Mouse (Mus musculus): ENCODE measurements around the gene Glrx2.
A peak's percentile ranks its signal among the peaks of the same experiment; 100 is the strongest.

Glrx2 gene

DNA sequence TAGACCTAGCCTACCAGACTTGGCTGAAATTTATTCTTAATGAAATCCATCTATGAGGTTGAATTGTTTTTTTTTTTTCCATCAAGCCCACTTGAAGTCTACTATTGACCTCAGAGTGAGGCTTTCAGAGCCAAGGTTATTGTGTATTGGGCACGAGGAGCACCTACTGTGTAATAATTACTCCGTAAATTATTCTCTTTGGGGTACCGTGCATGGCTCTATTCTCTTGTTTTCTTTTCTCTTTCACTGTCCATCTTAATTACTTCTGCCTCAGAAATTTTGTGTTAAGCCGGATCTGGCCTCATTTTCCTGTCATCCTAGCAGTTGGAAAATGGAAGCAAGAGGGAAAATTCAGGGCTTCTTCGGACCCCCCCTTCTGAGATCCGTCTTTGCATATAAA, 26.0 kb downstream of the Glrx2 start:
- ATAC-seq (ENCODE audit: low TSS enrichment) = no peak

DNA sequence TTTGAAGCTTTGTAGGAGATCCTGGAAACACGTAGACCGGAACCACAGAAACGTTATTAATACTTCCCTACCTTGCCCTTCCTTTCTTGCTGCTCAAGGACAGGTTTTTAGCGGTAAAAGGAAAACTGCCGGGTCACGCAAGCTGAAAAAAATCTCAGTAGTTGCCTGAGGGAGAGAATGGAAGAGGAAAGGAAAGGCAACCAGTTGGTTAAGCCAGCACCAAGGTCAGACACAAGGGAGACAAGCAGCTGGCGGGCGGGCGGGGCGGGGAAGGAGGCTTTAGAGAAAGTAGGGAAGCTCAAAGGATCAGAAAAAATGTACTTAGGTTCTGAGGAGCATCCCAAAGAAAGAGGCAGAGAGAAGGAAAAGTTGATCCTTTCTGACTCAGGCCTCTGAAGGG, 29.7 kb downstream of the Glrx2 start:
- no peak for ATAC-seq (ENCODE audit: low TSS enrichment)

DNA sequence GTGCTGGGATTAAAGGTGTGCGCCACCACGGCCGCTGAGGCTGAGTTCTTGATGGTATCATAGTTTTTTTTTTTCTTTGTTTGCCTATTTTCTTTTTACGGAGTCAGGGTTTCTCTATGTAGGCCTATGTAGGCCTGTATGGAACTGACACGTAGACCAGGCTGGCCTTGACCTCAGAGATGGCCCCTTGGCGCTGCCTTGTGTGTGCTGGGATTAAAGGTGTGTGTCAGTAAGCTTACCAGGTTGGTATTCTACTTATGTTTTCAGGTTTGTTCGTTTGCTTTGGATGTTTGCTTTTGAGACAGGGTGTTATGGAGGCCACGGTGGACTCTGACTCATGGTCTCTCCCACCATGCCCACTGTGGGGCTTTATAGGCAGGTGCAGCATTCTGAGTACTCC, 46.0 kb downstream of the Glrx2 start:
- no peak for ATAC-seq (ENCODE audit: low TSS enrichment)

DNA sequence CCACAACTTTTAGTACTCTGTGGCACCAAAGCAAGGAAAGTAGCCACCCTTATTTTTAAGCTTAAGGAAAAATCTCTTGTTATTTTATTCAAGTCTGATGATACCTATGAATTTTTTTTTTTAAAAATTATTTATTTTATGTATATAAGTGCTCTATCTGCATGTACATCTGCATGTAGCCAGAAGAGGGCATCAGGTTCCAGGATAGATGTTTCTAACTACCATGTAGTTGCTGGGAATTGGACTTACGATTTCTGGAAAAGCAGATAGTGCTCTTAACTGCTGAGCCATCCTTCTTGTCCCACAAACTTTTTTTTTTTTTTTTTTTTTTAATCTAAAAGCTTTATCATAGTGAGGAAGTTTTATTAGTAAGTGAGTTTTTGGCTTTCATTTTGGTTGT, 48.3 kb downstream of the Glrx2 start:
- ATAC-seq (ENCODE audit: low TSS enrichment) = no peak

DNA sequence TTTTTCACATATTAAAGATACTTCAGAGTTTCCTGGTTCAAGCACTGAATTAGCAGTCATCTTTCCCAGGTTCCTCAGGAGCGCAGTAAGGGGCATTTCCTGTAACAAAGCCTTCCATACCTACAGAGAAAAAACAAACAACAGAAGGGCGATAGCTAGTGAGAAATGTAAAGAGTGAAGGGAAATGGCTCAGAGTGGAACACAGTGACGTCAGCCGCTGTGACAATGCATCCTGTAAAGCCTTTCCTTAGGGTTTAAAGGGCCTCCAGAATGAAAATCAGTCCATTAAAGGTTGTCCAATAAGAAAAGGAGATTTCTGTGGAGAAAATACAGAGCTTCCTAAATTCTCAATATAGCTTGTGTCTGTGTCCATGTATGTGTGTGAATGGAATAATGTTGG, 49.7 kb downstream of the Glrx2 start:
- no peak for ATAC-seq (ENCODE audit: low TSS enrichment)

DNA sequence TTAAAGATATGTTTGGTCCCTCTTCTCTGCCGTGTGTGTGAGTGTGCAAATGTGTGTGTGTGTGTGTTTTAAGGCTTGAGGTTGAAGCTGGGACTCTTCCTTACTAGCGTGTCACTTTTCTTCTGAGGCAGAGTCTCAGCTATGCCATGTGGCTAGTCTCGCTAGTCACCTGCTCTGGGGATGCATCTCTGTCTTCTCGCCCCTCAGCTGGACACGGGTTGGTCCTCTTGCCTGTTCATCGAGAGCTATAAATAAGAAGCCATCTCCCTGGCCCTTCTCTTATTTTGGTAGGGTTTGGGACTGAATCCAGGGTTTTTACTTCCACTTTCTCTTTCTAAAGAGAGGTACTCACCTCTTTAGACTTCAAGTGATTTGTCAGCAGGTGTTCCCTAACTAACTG, 50.1 kb downstream of the Glrx2 start:
- ATAC-seq (ENCODE audit: low TSS enrichment) = no peak

DNA sequence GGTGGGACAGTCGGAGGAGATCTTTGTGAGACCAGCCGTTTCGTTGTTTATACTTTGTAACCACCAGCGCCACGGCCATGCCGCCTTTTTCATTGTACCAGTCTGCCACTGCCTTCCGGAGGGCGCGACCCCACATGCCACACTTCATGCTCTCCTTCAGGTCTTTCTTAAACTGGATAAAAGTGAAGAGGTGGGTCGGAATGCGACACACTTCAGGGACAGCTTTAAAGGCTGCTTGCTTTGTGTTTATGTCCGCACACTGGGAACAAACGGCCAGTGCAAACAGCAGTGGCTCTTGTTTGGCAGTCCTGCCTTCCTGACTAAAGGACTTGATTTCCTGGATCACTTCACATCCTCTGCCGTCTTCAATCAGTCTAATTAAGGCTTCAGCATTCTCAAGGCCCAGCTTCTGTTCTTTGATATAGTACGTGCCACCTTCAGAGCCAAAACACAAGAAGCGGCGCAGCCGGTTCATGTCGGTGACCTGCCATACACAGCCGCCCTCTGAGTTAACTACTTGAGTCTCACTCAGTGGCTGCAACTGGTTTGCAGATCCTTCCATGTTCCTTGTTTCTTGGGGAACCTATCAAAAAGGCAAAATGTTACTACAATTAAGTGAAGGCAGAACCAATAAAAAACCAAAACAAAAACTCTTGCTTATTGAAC, 54.4 kb downstream of the Glrx2 start:
- ATAC-seq (ENCODE audit: low TSS enrichment) = no peak

DNA sequence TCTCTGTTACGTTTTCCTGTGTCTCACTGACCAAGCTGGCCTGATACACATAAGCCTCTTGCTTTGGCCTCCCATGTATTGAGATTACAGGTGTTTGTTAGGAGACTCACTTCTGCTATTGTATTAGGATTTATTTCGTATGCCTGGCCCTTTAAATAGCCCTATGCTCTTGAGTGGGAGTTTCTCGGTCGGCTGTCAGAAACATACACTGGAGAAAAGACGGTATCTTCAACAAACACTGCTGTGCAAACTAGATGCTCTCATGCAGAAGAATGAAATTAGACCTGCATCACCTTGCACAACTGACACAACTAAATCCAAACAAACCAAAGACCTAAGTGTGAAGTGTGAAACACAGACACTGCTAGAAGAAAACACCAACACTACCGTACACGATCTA, 56.9 kb downstream of the Glrx2 start:
- no peak for ATAC-seq (ENCODE audit: low TSS enrichment)

DNA sequence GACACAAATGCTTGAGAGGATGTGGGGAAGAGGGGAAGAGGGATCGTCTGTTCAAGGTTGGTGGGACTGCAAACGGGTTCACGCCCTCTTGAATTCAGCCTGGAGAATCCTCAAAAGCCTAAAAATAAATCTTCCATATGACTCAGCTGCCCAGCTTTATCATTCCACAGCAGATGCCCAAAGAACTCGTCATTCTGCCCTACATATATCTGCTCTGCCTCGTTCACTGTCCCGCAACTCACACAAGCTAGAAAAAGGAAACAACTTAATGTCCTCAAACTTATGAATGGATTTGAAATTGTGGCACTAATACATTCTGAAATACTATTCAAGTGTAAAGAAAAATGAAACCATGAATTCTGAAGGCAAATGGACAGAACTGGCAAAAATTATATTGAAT, 57.8 kb downstream of the Glrx2 start:
- peak; percentile 25 for ATAC-seq (ENCODE audit: low TSS enrichment)

DNA sequence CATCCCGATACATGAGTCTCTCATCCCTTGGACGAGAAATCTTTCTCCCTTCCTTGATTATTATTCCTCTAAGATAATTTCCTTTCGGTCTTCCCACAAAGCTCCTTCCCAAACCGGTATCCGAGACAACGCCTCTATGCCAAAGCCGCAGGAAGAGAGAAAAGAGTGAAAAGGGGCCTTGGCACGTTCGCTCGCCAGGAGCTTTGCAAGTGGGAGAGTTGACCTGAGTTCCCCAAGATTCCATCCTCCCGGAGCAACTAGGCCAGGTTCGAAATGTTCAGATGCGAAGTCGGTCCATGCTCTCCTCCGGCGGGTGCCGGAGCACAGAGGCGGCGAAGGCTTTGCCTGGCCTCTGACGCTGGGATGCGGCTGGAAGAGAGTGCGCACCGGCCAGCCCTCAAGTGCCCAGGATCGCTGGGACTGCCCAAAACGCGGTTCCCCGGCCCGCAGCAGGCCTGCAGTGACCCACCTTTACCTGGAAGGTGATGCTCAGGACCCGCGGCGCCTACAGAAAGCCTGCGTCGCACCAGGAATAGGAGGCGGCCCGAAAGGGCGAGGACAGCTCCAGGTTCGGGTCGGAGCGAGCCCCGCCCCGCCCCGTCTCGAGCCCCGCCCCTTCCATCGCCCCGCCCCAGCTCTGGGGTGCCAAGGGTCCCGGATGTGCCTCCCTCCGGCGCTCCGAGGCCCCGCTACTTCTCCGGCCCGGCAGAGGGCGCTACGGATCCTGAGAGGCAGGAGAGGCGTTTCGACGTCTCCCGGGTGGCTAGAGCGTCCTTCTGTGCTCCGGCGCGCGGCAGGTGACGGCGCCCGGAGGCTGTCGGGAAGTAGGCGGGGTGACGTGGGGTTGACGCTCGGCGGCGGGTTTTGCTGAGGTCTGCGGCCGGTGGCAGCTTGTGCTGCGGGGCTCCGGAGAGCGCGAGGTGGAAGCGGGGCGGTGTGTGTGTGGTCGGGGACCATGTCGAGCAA, 60.6 kb downstream of the Glrx2 start, which contains the start of the genes Trove2 and Uchl5:
Gene Trove2 (minus strand): TSS at position 623 of the 966 bp plus-strand sequence.
Gene Uchl5 (plus strand): TSS at position 827 of the 966 bp plus-strand sequence.
- ATAC-seq (ENCODE audit: low TSS enrichment) = peak; percentile 91

DNA sequence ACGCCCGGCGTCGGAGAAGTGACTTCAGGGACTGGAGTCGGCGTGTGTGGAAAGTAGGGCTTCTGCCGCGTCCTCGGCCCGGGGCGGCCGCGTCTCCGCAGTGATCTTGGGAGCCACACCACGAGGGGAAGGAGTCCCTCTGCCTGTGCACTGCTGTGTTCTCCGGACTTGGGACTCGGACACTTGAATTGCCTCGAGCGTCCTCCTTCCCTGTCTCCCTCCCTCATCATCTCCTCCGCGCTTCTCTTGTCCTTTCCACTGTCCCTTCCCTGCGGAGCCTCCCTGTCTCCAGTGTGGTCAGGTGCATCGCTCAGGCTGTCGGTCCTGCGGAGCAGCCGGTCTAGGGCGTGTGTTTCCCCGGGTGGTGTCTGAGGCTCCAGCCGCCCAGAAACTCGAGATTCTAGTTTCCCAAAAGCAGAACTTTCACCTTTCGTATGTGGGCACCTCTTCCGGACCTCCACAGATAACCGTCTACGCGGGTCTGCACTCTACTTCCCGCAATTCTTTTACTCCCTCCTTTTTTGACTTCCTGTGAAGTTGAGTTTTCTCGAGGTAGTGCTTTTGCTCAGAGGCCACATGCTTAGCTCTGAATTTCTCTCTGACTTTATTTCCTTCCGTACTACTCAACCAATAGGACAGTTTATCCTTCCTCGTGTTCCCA, 61.5 kb downstream of the Glrx2 start:
- peak; percentile 28 for ATAC-seq (ENCODE audit: low TSS enrichment)

DNA sequence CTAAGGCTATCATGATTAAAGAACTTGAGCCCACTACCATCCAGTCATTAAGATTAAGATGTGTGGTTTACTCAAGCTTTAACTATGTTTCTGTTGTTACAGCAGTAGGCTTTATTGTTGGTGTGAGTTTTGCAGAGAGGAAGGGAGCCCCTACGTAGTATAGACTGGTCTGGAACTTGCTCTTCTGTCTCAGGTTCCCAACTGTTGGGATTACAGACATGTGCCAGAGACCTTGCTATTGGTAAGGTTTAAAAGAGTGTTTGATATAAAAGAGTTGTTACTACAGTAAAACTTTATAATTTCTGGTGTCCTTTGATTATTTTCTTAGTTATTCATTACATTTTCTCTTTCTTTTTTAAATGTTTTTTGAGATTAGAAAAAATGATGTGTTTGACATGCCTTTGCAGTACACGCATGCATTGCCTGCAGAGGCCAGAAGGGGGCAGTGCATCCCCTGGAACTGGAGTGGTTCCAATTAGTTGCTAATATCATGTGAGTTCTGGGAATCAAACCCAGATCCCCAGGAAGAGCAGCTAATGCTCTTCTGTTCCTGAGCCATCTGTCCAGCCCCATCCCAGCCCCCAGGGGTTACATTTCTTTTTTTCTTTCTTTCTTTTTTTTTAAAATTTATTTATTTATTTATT, 72.6 kb downstream of the Glrx2 start:
- no peak for ATAC-seq (ENCODE audit: low TSS enrichment)
